Mouse (Mus musculus) heart, adult 2 months (tissue): ENCODE data around the gene Rrnad1. TPM values are rescaled to one million over a fixed set of nuclear protein-coding genes. Genes with fewer than 3 reads are reported as not detected.

Experiments
- DNase-seq, 2 experiments: peaks; one replicate each; pipeline ENCODE4 v3.0.0; 2021
- H3K27ac ChIP-seq: fragments of 200-600 bp; 2 replicates; pipeline ENCODE4 v1.8.1; 2022
- H3K27me3 ChIP-seq: fragments of 200-500 bp; 2 replicates; pipeline ENCODE4 v1.6.1; 2012; ENCODE audit warnings: mild to moderate bottlenecking, low read length, inconsistent platforms, mixed read lengths; ENCODE audit not compliant: control insufficient read depth, insufficient read depth
- H3K36me3 ChIP-seq: fragments of 200-500 bp; 2 replicates; pipeline ENCODE4 v1.6.1; 2012; ENCODE audit warnings: low read length, inconsistent platforms; ENCODE audit not compliant: control insufficient read depth, insufficient read depth
- H3K4me1 ChIP-seq: fragments of 200-500 bp; 2 replicates; pipeline ENCODE4 v1.6.1; 2011; ENCODE audit warnings: low read length; ENCODE audit not compliant: control insufficient read depth, insufficient read depth
- H3K4me3 ChIP-seq: fragments of 200-600 bp; 2 replicates; pipeline ENCODE4 v1.8.1; 2022
- H3K79me2 ChIP-seq: fragments of 200-500 bp; replicated peaks from 2 replicates; pipeline ENCODE4 v1.6.1; 2012; ENCODE audit warnings: mild to moderate bottlenecking, inconsistent platforms, low read length, moderate library complexity, mixed read lengths; ENCODE audit not compliant: control insufficient read depth, insufficient read depth
- H3K9ac ChIP-seq: fragments of 200-500 bp; 2 replicates; pipeline ENCODE4 v1.6.1; 2012; ENCODE audit warnings: low read depth, mild to moderate bottlenecking, control low read depth, inconsistent platforms, low read length, mixed read lengths
- CTCF ChIP-seq: fragments of 200-600 bp; IDR thresholded peaks from 2 replicates; pipeline ENCODE4 v1.8.1; 2022; ENCODE audit warnings: antibody characterized with exemption, mild to moderate bottlenecking, moderate library complexity
- EP300 ChIP-seq: fragments of 200-500 bp; IDR thresholded peaks from 2 replicates; pipeline ENCODE4 v1.6.1; 2011; ENCODE audit warnings: low read depth, low read length, control low read depth; ENCODE audit not compliant: insufficient read depth
- POLR2A ChIP-seq: fragments of 200-500 bp; IDR thresholded peaks from 2 replicates; pipeline ENCODE4 v1.6.1; 2011; ENCODE audit warnings: mild to moderate bottlenecking, low read depth, low read length, control low read depth; ENCODE audit not compliant: insufficient read depth
- WGBS: fragments of 180-500 bp; shearing (Covaris S2); methylation state at CpG from one replicate; pipeline ENCODE4 v1.1.7; 2018; 5-methylcytosine and 5-hydroxymethylcytosine counted together
- intact Hi-C: fragments of 180-260 bp; cut with DNase I; formaldehyde crosslinking; loops from one replicate; pipeline ENCODE4 v1.15.1; 2025
- polyA plus RNA-seq: library from polyadenylated mRNA; depleted of rRNA; stranded (reverse); fragments of >200 nt; gene quantifications from 2 replicates; pipeline ENCODE4 v1.2.3, GENCODE M21; 2012; rRNA removed
- total RNA-seq, 2 experiments: library from RNA; stranded (reverse); gene quantifications; 2 replicates each; pipeline ENCODE4 v1.2.3; 2021

The Rrnad1 gene
- total and polyA plus RNA-seq, 3 experiments, result 4.7 to 18.7 (median 5.5) TPM

DNA sequence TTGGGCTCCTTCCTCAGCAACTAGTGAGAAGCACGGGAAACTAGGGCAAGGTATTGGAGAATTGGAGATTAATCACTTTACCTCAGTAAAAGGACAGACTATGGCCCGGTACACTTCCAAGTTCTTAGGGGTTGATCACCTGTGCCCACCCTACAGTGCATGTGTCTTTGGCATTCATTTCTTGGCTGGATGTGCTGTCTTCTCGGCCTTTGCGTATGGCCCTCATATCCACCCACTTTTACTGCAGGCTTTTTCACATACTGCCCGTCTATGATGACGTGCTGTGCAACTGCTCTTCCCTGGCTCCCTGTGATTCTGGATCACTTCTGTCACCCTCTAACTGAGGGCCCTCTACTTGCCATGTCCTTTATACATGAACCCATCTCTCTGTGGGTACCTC is 44.1 kb downstream of the Rrnad1 start:
- no peak overlapping the region for H3K9ac ChIP-seq
- peaks cover 15% of the 10 kb centered on the region for H3K36me3 ChIP-seq
- no peak for TF ChIP-seq POLR2A
- TF ChIP-seq EP300, result no peak
- TF ChIP-seq CTCF, result no peak
- 83% methylated on average over 6 of the region's 6 CpGs for WGBS
- no peak overlapping the region for H3K4me3 ChIP-seq
- no peak for DNase-seq
- H3K4me1 ChIP-seq, result peaks cover 8% of the 10 kb centered on the region
- intact Hi-C loops, result loop anchor here (1.0 to 2.0 kb wide), 2 partner anchors 32 to 44 kb away; partner anchors contain the start of genes Isg20l2, Mrpl24 and Rrnad1
- H3K27me3 ChIP-seq, result no peaks in the 10 kb centered on the region
- H3K27ac ChIP-seq, result no peak overlapping the region
- peaks cover 7% of the 10 kb centered on the region for H3K79me2 ChIP-seq

DNA sequence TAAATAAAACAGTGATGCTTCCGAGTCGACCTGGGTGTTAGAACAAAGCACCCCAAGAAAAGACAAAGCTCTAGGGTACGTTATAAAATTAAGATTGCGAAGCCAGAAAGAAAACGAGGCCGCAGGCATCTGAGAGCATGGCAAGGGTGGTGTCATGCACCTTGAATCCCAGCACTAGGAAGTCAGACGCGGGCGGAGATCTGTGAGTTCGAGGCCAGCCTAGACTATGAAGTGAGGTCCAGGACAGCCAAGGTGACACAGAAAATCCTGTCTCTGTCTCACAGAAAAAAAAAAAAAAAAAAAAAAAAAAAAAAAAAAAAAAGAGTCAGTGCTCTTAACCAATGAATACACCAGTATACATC is 44.5 kb downstream of the Rrnad1 start:
- DNase-seq, result peak in 1 of 2 experiments; percentile 56
- intact Hi-C loops, result loop anchor here (1.0 to 2.0 kb wide), 2 partner anchors 33 to 44 kb away; partner anchors contain the start of genes Isg20l2, Mrpl24 and Rrnad1

DNA sequence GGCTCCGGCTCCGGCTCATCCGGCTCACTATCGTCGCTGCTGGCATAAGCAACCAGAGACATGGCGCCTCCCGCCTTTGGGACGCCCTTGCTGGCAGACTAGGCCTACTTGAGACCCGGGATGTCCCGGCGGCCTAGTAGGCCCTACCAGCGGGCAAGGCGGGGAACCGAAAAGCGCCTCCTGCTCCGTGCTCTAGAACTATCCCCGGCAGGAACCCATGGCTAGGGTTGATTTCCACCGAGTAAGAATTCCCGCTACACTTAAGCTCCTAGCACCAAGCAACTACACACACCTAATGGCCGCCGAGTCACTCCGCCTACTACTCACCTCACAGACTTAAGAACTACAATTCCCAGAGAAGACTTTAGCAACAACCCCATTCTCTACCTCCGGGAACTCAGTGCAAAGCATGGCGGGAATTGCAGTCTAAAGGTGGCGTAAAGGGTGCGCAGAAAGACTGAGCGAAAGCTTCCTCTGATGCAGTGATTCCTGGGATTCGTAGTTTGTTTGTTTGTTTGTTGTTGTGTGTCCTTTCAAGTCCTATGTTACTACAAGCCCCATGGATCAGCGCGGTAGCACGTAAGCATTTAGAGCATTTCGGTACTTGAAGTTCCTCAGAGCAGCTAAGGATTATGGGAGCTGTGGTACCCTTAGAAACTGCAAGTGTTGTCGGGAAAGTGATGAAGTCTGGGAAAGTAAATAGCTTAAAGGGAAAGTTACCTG is 45.1 kb downstream of the Rrnad1 start, which contains the start of gene Prcc:
Gene Prcc (minus strand): TSS at position 328 of the 723 bp plus-strand sequence.
- Histone ChIP-seq H3K27ac (peak within 1 kb of the TSS; percentile 94), H3K4me3 (peak within 1 kb of the TSS; percentile 89), H3K27me3 (no peaks in the 10 kb centered on the region), H3K4me1 (peaks cover 8% of the 10 kb centered on the region), H3K36me3 (peaks cover 17% of the 10 kb centered on the region), H3K9ac (peak within 1 kb of the TSS; percentile 92), H3K79me2 (peaks cover 7% of the 10 kb centered on the region)
- intact Hi-C loops, result loop anchor here (1.0 to 2.0 kb wide), 2 partner anchors 33 to 45 kb away; partner anchors contain the start of genes Isg20l2, Mrpl24 and Rrnad1
- WGBS, result under 1% methylated on average over 33 of the region's 33 CpGs
- TF ChIP-seq EP300 (no peak), CTCF (no peak), POLR2A (peak; percentile 78)
- DNase-seq, result peak; percentile 84 to 96

More for the DNA sequence above, 44.5 kb downstream of the Rrnad1 start:
- no peaks in the 10 kb centered on the region for H3K27me3 ChIP-seq
- H3K79me2 ChIP-seq, result peaks cover 7% of the 10 kb centered on the region
- H3K36me3 ChIP-seq, result peaks cover 17% of the 10 kb centered on the region
- peak overlapping the region; percentile 72 for H3K27ac ChIP-seq
- peak overlapping the region; percentile 67 for H3K9ac ChIP-seq
- TF ChIP-seq POLR2A (no peak), CTCF (no peak), EP300 (no peak)
- H3K4me3 ChIP-seq, result peak overlapping the region; percentile 61
- 4% methylated on average over 10 of the region's 10 CpGs for WGBS
- H3K4me1 ChIP-seq, result peaks cover 8% of the 10 kb centered on the region

DNA sequence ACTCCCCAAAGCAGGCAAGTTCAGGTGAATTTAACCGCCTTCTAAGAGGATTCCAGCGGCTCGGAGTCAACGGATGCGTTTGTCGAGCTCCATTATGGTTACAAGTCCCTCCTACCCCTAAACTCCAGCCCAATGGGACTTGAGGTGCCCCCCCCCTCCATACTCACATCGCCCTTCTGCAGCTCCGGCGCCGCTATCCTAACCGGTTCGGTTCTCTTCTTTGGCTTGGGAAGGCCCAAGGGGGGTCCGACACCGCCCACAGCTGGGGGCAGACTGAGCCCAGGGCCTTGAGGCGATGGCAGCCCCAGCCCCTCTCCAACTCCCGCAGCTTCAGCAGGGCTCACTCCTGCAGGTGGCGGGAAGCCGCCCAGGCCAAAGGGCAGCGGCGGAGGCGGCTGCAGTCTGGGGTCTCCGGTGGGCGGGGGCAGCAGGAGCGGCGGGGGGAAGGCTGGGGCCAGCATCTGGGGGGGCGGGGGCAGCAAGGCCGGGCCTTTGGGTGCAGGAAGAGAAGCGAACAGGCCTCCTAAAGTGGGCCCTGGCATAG is 45.7 kb downstream of the Rrnad1 start:
- WGBS, result under 1% methylated on average over 26 of the region's 28 CpGs
- TF ChIP-seq EP300, result no peak
- no peak for TF ChIP-seq CTCF
- no peak for TF ChIP-seq POLR2A
- H3K27me3 ChIP-seq, result no peaks in the 10 kb centered on the region
- peaks cover 7% of the 10 kb centered on the region for H3K79me2 ChIP-seq
- peak in 1 of 2 experiments; percentile 58 for DNase-seq
- H3K27ac ChIP-seq, result peak overlapping the region; percentile 94
- H3K4me1 ChIP-seq, result peaks cover 8% of the 10 kb centered on the region
- H3K4me3 ChIP-seq, result peak overlapping the region; percentile 89
- H3K36me3 ChIP-seq, result peaks cover 17% of the 10 kb centered on the region
- intact Hi-C loops, result no loop called here
- H3K9ac ChIP-seq, result peak overlapping the region; percentile 92

DNA sequence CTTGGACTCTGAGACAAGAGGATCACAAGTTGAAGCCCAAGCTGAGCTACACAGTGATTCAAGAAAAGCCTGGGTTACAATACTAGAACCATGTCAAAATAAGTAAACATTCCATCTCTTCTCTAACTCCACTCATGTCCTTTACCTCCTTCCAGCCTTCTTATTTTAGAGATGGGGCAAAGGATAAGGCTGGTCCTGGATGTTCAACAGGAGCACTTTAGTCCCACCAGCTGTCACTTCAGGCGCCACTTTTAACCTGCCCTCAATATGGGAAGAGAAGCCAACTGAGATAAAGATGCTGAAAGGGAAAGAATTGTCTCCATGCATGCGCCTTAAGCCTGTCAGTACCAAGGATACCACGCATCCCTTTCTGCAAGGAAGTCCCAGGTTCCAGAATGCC is 46.2 kb downstream of the Rrnad1 start:
- no peak for DNase-seq
- TF ChIP-seq CTCF, result no peak
- TF ChIP-seq EP300, result no peak
- TF ChIP-seq POLR2A, result no peak
- peaks cover 7% of the 10 kb centered on the region for H3K79me2 ChIP-seq
- peaks cover 8% of the 10 kb centered on the region for H3K4me1 ChIP-seq
- H3K27me3 ChIP-seq, result no peaks in the 10 kb centered on the region
- 2% methylated on average over 3 of the region's 3 CpGs for WGBS
- H3K9ac ChIP-seq, result peak overlapping the region; percentile 92
- intact Hi-C loops, result no loop called here
- peak overlapping the region; percentile 94 for H3K27ac ChIP-seq
- peak overlapping the region; percentile 89 for H3K4me3 ChIP-seq
- peaks cover 17% of the 10 kb centered on the region for H3K36me3 ChIP-seq

DNA sequence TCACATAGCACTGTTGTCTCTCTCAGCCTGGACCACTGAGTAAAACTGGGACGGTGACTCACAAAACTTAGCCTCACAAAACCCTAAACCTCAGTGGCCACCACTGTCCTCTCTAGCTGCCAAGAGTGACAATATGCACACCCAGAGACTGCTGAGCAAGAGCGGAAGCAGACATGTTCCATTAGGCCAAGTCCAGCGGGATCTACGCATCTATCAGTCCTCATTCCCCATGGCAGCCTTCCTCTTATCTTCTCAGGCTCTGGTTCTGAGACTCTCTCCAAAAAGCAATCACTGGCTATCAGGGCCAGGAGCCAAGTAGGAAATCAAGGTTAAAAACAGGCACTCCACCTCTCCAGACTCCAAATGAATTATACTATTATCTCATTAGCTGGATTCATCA is 52.8 kb downstream of the Rrnad1 start:
- 42% methylated on average over 4 of the region's 4 CpGs for WGBS
- Histone ChIP-seq H3K9ac (no peak overlapping the region), H3K4me3 (no peak overlapping the region), H3K36me3 (peaks cover 14% of the 10 kb centered on the region), H3K4me1 (peaks cover 6% of the 10 kb centered on the region), H3K27me3 (no peaks in the 10 kb centered on the region), H3K79me2 (peaks cover 8% of the 10 kb centered on the region), H3K27ac (no peak overlapping the region)
- DNase-seq, result no peak
- intact Hi-C loops, result no loop called here
- no peak for TF ChIP-seq EP300
- no peak for TF ChIP-seq CTCF
- no peak for TF ChIP-seq POLR2A

Other genes with a start within 250 kb of the Rrnad1 start
- under 1 TPM; 0.36 to 0.47 TPM for gene Lrrc71, start 182.1 kb downstream of the Rrnad1 start, total RNA-seq
- gene Lrrc71, start 182.1 kb downstream of the Rrnad1 start, polyA plus RNA-seq, result 0.26 and 1.1 TPM in 2 replicates
- under 1 TPM; 0.14 to 0.16 TPM for gene Ntrk1, start 135.6 kb downstream of the Rrnad1 start, total RNA-seq
- 0.38 and 0.57 TPM in 2 replicates for gene Ntrk1, start 135.6 kb downstream of the Rrnad1 start, polyA plus RNA-seq
- gene Insrr, start 133.8 kb downstream of the Rrnad1 start, total RNA-seq, result under 1 TPM in 1 of 2 experiments, not detected in 1; 0.05 TPM
- gene Insrr, start 133.8 kb downstream of the Rrnad1 start, polyA plus RNA-seq, result 0.04 TPM in 1 of 2 replicates, not detected in the other
- 10 to 100 TPM; 17.1 to 18.7 TPM for gene Pear1, start 106.4 kb downstream of the Rrnad1 start, total RNA-seq
- 42.5 and 45.0 TPM in 2 replicates for gene Pear1, start 106.4 kb downstream of the Rrnad1 start, polyA plus RNA-seq
- gene Sh2d2a, start 84.0 kb downstream of the Rrnad1 start, total RNA-seq, result under 1 TPM; 0.05 to 0.27 TPM
- 0.41 and 0.70 TPM in 2 replicates for gene Sh2d2a, start 84.0 kb downstream of the Rrnad1 start, polyA plus RNA-seq
- gene Prcc, start 45.1 kb downstream of the Rrnad1 start, total RNA-seq, result 10 to 100 TPM; 46.7 to 50.7 TPM
- 27.6 and 35.9 TPM in 2 replicates for gene Prcc, start 45.1 kb downstream of the Rrnad1 start, polyA plus RNA-seq
- gene Hdgf, start 24.4 kb downstream of the Rrnad1 start, total RNA-seq, result 100 to 1,000 TPM; 106 to 125 TPM
- 61.6 and 99.5 TPM in 2 replicates for gene Hdgf, start 24.4 kb downstream of the Rrnad1 start, polyA plus RNA-seq
- gene Mrpl24, start 11.2 kb downstream of the Rrnad1 start, total RNA-seq, result 10 to 100 TPM; 70.4 to 71.9 TPM
- 53.3 and 88.7 TPM in 2 replicates for gene Mrpl24, start 11.2 kb downstream of the Rrnad1 start, polyA plus RNA-seq
- 10 to 100 TPM; 10.6 to 10.9 TPM for gene Isg20l2, start 403 bp downstream of the Rrnad1 start, total RNA-seq
- 6.2 and 10.8 TPM in 2 replicates for gene Isg20l2, start 403 bp downstream of the Rrnad1 start, polyA plus RNA-seq
- under 1 TPM in 1 of 2 experiments, not detected in 1; 0.25 TPM for gene Crabp2, start 17.9 kb upstream of the Rrnad1 start, total RNA-seq
- gene Crabp2, start 17.9 kb upstream of the Rrnad1 start, polyA plus RNA-seq, result not detected in 2 replicates
- gene Nes, start 40.4 kb upstream of the Rrnad1 start, total RNA-seq, result 10 to 100 TPM; 14.7 to 22.8 TPM
- gene Nes, start 40.4 kb upstream of the Rrnad1 start, polyA plus RNA-seq, result 6.2 and 10.0 TPM in 2 replicates
- gene Bcan, start 69.5 kb upstream of the Rrnad1 start, total RNA-seq, result under 1 TPM in 1 of 2 experiments, not detected in 1; 0.09 TPM
- gene Bcan, start 69.5 kb upstream of the Rrnad1 start, polyA plus RNA-seq, result 0.32 and 0.55 TPM in 2 replicates
- gene Hapln2, start 96.9 kb upstream of the Rrnad1 start, total RNA-seq, result not detected
- gene Hapln2, start 96.9 kb upstream of the Rrnad1 start, polyA plus RNA-seq, result not detected in 2 replicates
- 1 to 10 TPM; 9.5 to 9.9 TPM for gene Gpatch4, start 112.4 kb upstream of the Rrnad1 start, total RNA-seq
- 4.3 and 8.5 TPM in 2 replicates for gene Gpatch4, start 112.4 kb upstream of the Rrnad1 start, polyA plus RNA-seq
- gene Naxe, start 127.8 kb upstream of the Rrnad1 start, total RNA-seq, result 10 to 100 TPM; 70.6 to 81.9 TPM
- 86.6 and 96.7 TPM in 2 replicates for gene Naxe, start 127.8 kb upstream of the Rrnad1 start, polyA plus RNA-seq
- not detected for gene Ttc24, start 147.6 kb upstream of the Rrnad1 start, total RNA-seq
- gene Ttc24, start 147.6 kb upstream of the Rrnad1 start, polyA plus RNA-seq, result 0.29 TPM in 1 of 2 replicates, not detected in the other
- gene Iqgap3, start 151.3 kb upstream of the Rrnad1 start, total RNA-seq, result under 1 TPM; 0.21 to 0.45 TPM
- 0.64 and 1.1 TPM in 2 replicates for gene Iqgap3, start 151.3 kb upstream of the Rrnad1 start, polyA plus RNA-seq
- 100 to 1,000 TPM; 118 to 129 TPM for gene Mef2d, start 211.7 kb upstream of the Rrnad1 start, total RNA-seq
- 119 and 122 TPM in 2 replicates for gene Mef2d, start 211.7 kb upstream of the Rrnad1 start, polyA plus RNA-seq